Mouse (Mus musculus) CH12F3 (cell line): Measurements from ENCODE around the gene Cpox.

Experiments
- in situ Hi-C: fragments of 300-500 bp; cut with MboI; formaldehyde crosslinking; loops from 2 replicates; pipeline ENCODE4 v1.14.3; 2020; ENCODE audit warnings: low sequenced_read_pairs

Cpox gene

DNA sequence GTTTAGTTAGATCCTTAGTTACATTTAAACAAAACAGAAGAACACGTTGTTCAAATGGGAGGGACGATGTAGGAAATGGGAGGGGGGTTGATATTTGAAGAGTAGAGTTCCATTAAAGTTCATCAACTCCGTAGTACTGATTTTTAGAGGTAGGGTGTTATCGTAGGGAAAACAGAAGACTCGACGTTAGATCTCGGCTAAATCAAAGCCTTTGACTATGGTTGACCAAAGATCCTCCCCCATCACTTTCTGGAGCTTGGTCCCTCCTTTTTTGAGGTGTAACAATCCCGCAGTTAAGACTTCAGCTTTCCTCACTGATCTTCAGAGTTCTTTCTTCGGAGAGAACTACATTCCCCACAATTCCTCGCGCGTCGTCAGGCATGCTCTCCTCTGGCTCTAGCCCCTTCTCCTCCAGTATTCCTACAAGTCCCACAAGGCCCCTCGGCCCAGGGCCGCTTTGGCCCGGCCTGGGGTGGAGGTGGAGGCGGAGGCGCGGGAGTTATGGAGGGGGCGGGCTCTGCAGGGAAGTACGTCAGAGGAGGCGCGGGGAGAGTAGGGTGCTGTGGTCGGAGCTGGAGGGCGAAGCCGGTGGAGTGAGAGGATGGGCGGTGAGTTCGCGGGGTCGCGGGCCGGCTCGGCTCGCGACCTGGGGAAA is 57.5 kb downstream of the Cpox start, which contains the start of gene Cldnd1:
Gene Cldnd1, plus strand, starts transcription at position 434 of the 655 bp plus-strand sequence.
- in situ Hi-C loops: no loop called here

GRCm38 (mm10) chr16:58728176-58728671 is 58.1 kb downstream of the Cpox start:
- in situ Hi-C loops: no loop called here

DNA sequence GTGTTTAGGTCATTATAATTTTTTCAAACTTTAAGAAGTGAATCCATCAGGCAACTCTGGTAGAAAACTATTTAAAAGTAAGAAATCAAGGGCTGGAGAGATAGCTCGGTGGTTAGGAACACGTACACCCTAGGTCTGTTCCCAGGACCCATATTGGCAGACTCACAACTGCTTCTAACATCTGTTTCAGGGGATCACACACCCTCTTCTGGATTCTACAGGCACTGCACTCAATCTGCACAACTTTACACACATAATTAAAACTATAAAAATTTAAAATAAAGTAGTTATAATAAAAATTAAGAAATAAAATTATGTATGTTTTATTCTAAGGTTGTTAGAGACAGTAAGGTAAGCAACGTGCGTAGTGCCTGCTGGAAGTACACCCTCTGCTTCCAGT is 68.1 kb downstream of the Cpox start:
- in situ Hi-C loops: no loop called here

- in situ Hi-C loops: no loop called here
Observed at GRCm38 (mm10) chr16:58738800-58739199, 68.7 kb downstream of the Cpox start.

GRCm38 (mm10) chr16:58740751-58741150 is 70.7 kb downstream of the Cpox start:
- in situ Hi-C loops: no loop called here

- in situ Hi-C loops: no loop called here
Observed at GRCm38 (mm10) chr16:58746715-58747114, 76.6 kb downstream of the Cpox start.

DNA sequence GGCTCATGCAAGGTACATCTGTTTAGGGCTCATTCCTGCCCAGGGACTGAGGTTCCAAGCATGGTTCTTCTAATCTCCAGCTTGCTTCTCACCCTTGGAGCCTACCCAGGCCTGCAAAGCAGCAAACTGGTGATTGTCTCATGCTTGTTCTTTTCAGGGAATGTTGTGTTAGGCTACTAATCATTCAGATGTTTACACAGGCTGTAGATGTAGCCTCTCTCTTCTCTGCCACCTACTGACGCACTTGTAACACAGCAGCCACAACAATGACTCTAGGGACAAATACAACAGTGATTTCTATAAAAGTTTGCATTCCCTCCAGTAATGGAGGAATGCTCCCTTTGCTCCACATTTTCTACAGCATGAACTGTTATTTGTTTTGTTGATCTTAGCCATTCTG is 81.2 kb downstream of the Cpox start:
- in situ Hi-C loops: no loop called here

- in situ Hi-C loops: no loop called here
Observed at GRCm38 (mm10) chr16:58756191-58756590, 86.1 kb downstream of the Cpox start.

DNA sequence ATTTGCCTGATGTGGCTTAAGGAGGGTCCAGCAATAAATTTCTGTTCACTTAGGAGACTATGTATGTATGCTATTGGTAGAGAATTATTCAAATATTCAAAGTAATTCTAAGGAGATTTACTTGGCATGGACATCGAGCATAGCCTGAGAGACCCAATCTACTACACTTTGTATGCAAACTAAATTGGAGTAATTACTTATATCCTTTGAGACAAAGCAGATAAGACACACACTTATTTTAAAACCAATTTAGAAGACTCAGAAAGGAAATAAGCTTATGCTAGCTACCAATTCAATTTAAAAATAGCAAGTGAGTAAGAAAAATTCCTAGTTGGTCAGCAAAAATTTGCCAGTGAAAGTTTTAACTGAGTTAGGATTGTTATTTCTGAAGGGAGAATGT is 93.0 kb downstream of the Cpox start, which contains the start of gene Olfr172:
Gene Olfr172, minus strand, starts transcription at position 101 of the 400 bp plus-strand sequence.
- in situ Hi-C loops: no loop called here
